In the genomic region with DNA sequence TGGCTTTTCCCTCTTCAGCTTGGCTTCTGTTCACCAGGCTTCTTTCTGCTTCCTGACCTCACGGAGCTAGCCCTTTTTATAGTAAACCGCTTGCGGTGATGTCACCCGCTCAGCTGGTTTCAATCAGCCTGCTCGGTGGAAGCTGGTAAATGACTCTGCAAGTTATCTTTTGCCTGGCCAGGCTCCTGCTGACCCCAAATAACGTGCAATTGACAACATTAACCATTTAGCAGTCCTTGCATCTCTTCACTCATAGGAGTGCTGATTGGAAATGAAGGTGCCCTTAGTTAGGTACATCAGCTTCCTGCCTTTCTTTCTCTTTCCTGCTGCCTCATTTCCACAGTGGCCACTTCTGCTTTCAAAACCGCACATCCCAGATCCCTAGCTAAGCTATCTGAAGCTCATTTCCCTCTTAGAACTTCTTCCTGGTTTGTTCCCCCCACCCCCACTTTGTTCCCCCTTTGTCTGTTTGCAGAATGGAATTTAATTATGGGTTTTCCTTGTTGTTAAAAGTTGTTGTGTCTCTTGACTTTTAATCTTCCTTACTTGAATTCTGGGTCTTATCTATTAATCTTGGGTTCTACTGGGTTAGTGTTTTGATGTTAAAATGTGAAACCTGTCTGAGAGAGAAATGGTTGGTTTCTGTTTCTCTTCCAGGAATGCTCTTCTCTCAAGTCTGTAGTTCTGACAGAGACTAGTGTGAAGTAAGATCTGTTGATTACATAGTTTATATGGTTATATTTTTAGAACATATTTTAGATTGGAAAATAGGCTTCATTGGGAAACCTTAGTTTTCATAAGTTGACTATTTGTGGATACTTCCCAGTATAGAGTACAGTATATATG, we compare ENCODE assay signal across 9 mouse cellular contexts. TPM values are rescaled to one million over a fixed set of nuclear protein-coding genes. Genes with fewer than 3 reads are reported as not detected.
A peak's percentile ranks its signal among the peaks of the same experiment; 100 is the strongest.
DNase-seq lines count a peak whose midpoint lies in the region; ATAC-seq and TF ChIP-seq lines count a peak whose summit lies in the region.
"Had no signal": no experiment of that assay in that cellular context is flagged by ENCODE, and none has a peak within 500 bp of the region (broad histone marks: within the 10 kb centered on the region; RNA-seq: fewer than 3 reads in every experiment).

No protein-coding gene starts in this region.

- peaks cover 7% of the 10 kb centered on the region for H3K9me3 ChIP-seq in forebrain, embryonic 10.5 days
- H3K9me3 ChIP-seq in forebrain, embryonic 11.5 days (ENCODE audit: control insufficient read depth, low read length) = no peaks in the 10 kb centered on the region
- H3K9me3 ChIP-seq in heart, postnatal 0 days (replicated peaks; ENCODE audit: control insufficient read depth, low read length) = no peaks in the 10 kb centered on the region
- H3K9me3 ChIP-seq in limb, embryonic 11.5 days (ENCODE audit: control insufficient read depth, low read length) = no peaks in the 10 kb centered on the region
- H3K9me3 ChIP-seq: hindbrain, embryonic 15.5 days had no signal

- no peak overlapping the region for H3K4me2 ChIP-seq in forebrain, embryonic 11.5 days (ENCODE audit: low read depth, low read length, severe bottlenecking)
- peak overlapping the region; percentile 29 for H3K4me2 ChIP-seq in heart, postnatal 0 days (ENCODE audit: low read depth, low read length)
- no peak overlapping the region for H3K4me2 ChIP-seq in limb, embryonic 11.5 days (ENCODE audit: low read depth, severe bottlenecking)
- H3K4me2 ChIP-seq: hindbrain, embryonic 15.5 days had no signal

- H3K9ac ChIP-seq in forebrain, embryonic 11.5 days (ENCODE audit: low read length) = no peak overlapping the region
- 0 out of 2 replicates have a peak overlapping the region, but pooled peaks have one; percentile 26 for H3K9ac ChIP-seq in heart, postnatal 0 days (replicated peaks; ENCODE audit: low read depth, low read length)
- no peak overlapping the region for H3K9ac ChIP-seq in limb, embryonic 11.5 days (ENCODE audit: low read length)
- H3K9ac ChIP-seq: hindbrain, embryonic 15.5 days had no signal

- H3K4me1 ChIP-seq in forebrain, embryonic 10.5 days = peaks cover 18% of the 10 kb centered on the region
- H3K4me1 ChIP-seq in forebrain, embryonic 11.5 days (replicated peaks; ENCODE audit: control insufficient read depth, insufficient read depth, low read length) = no peaks in the 10 kb centered on the region
- peaks cover 23% of the 10 kb centered on the region for H3K4me1 ChIP-seq in heart, postnatal 0 days (ENCODE audit: control insufficient read depth, insufficient read depth)
- peaks cover 17% of the 10 kb centered on the region for H3K4me1 ChIP-seq in limb, embryonic 11.5 days (ENCODE audit: control insufficient read depth, insufficient read depth, low read length)

- TF ChIP-seq EP300 in heart, postnatal 0 days (IDR thresholded peaks at IDR 0.05; ENCODE audit: low read depth) = no peak

- 59% methylated on average over 7 of the region's 7 CpGs for WGBS in forebrain, embryonic 10.5 days
- 70% methylated on average over 7 of the region's 7 CpGs for WGBS in forebrain, embryonic 11.5 days
- 5% methylated on average over 7 of the region's 7 CpGs for WGBS in heart, postnatal 0 days
- WGBS in limb, embryonic 11.5 days = 12% methylated on average over 7 of the region's 7 CpGs

- no peak overlapping the region for H3K4me3 ChIP-seq in forebrain, embryonic 10.5 days
- no peak overlapping the region for H3K4me3 ChIP-seq in forebrain, embryonic 11.5 days (ENCODE audit: low read depth, low read length)
- peak overlapping the region; percentile 7 for H3K4me3 ChIP-seq in heart, postnatal 0 days (ENCODE audit: low read depth, low read length)
- no peak overlapping the region for H3K4me3 ChIP-seq in limb, embryonic 11.5 days (ENCODE audit: low read depth, low read length)
- H3K4me3 ChIP-seq: hindbrain, embryonic 15.5 days had no signal

- no peak overlapping the region for H3K27ac ChIP-seq in forebrain, embryonic 10.5 days
- H3K27ac ChIP-seq in forebrain, embryonic 11.5 days (ENCODE audit: low read depth, low read length) = no peak overlapping the region
- peak overlapping the region; percentile 58 for H3K27ac ChIP-seq in heart, postnatal 0 days (ENCODE audit: low read depth)
- no peak overlapping the region for H3K27ac ChIP-seq in limb, embryonic 11.5 days (replicated peaks; ENCODE audit: low read depth, low read length)
- H3K27ac ChIP-seq: hindbrain, embryonic 15.5 days had no signal

- no peaks in the 10 kb centered on the region for H3K27me3 ChIP-seq in forebrain, embryonic 10.5 days (ENCODE audit: poor library complexity, severe bottlenecking)
- H3K27me3 ChIP-seq in forebrain, embryonic 11.5 days (ENCODE audit: control insufficient read depth, insufficient read depth, low read length) = no peaks in the 10 kb centered on the region
- H3K27me3 ChIP-seq in heart, postnatal 0 days (ENCODE audit: control insufficient read depth, insufficient read depth, low read length) = no peaks in the 10 kb centered on the region
- H3K27me3 ChIP-seq in limb, embryonic 11.5 days (ENCODE audit: control insufficient read depth, insufficient read depth, low read length) = no peaks in the 10 kb centered on the region
- H3K27me3 ChIP-seq: hindbrain, embryonic 15.5 days had no signal

- H3K36me3 ChIP-seq in forebrain, embryonic 10.5 days (replicated peaks) = peaks cover 4% of the 10 kb centered on the region; the same call in 1 of the 2 replicates
- no peaks in the 10 kb centered on the region for H3K36me3 ChIP-seq in forebrain, embryonic 11.5 days (ENCODE audit: control insufficient read depth, insufficient read depth, low read length)
- no peaks in the 10 kb centered on the region for H3K36me3 ChIP-seq in heart, postnatal 0 days (replicated peaks; ENCODE audit: control insufficient read depth, insufficient read depth, low read length)
- H3K36me3 ChIP-seq in limb, embryonic 11.5 days (ENCODE audit: control insufficient read depth, insufficient read depth, low read length) = no peaks in the 10 kb centered on the region
- H3K36me3 ChIP-seq: hindbrain, embryonic 15.5 days had no signal

- DNase-seq in forebrain, embryonic 10.5 days (ENCODE audit: extremely low spot score, low spot score) = peak; percentile 46
- no peak for DNase-seq in forebrain, embryonic 11.5 days (ENCODE audit: low spot score)
- DNase-seq in adipocyte (ENCODE audit: low spot score) = peak; percentile 42
- DNase-seq in embryo, embryonic 11.5 days (ENCODE audit: low read depth, low spot score) = peak; percentile 29
- DNase-seq in heart, postnatal 0 days (ENCODE audit: low spot score) = peak; percentile 81
- peak; percentile 81 for DNase-seq in limb, embryonic 11.5 days (ENCODE audit: low spot score)

- TF ChIP-seq CTCF in heart, postnatal 0 days (IDR thresholded peaks at IDR 0.05; ENCODE audit: low read depth) = no peak

- no peak for ATAC-seq in forebrain, embryonic 11.5 days (replicated peaks; ENCODE audit: low FRiP score)
- ATAC-seq in heart, postnatal 0 days (ENCODE audit: insufficient read depth, low read depth) = peak; percentile 88
- ATAC-seq in limb, embryonic 11.5 days (ENCODE audit: insufficient number of reproducible peaks, low FRiP score, low TSS enrichment, low read depth) = no peak
- peak; percentile 62 for ATAC-seq in megakaryocyte-erythroid progenitor cell, adult 5-6 weeks (replicated peaks; ENCODE audit: low FRiP score, low TSS enrichment, poor library complexity, severe bottlenecking)
- ATAC-seq in erythroblast, adult 5-6 weeks (replicated peaks; ENCODE audit: low FRiP score, poor library complexity, severe bottlenecking) = no peak

RNA-seq across cellular contexts. Expression of a gene that starts 55.6 kb away (rescaled TPM):
- polyA plus RNA-seq in forebrain, embryonic 10.5 days (2016; fragmentation: Nextera tagmentation; extraction: Ambion mirVana) = 28.0 and 28.7 TPM in 2 replicates
- 57.8 and 59.0 TPM in 2 replicates for polyA plus RNA-seq in forebrain, embryonic 11.5 days (2014; fragmentation: Nextera tagmentation; extraction: Ambion mirVana)
- total RNA-seq in heart, postnatal 0 days (2014; rRNA removed; ENCODE audit: low replicate concordance) = 34.6 and 39.7 TPM in 2 replicates
- polyA plus RNA-seq in heart, postnatal 0 days (2015; fragmentation: Nextera tagmentation; extraction: Ambion mirVana) = 37.1 and 39.2 TPM in 2 replicates
- 65.7 and 72.7 TPM in 2 replicates for polyA plus RNA-seq in limb, embryonic 11.5 days (2014; fragmentation: Nextera tagmentation; extraction: Ambion mirVana)
- 19.5 and 19.6 TPM in 2 replicates for total RNA-seq in megakaryocyte-erythroid progenitor cell, adult 5-6 weeks (2014; fragmentation: Nextera tagmentation)
- 20.2 and 34.7 TPM in 2 replicates for total RNA-seq in megakaryocyte-erythroid progenitor cell, adult 5-6 weeks (2017)
- 23.2 and 23.8 TPM in 2 replicates for total RNA-seq in erythroblast, adult 5-6 weeks (2015; ENCODE audit: low replicate concordance)
- 19.4 and 25.1 TPM in 2 replicates for total RNA-seq in erythroblast, adult 5-6 weeks (2017; ENCODE audit: low replicate concordance)

Comparison
In these comparisons a context has a peak if more than half of its experiments do, and no peak if none do; other contexts are left out.
1. ATAC-seq: peak in heart, postnatal 0 days (single experiment) and megakaryocyte-erythroid progenitor cell, adult 5-6 weeks (single experiment); none in forebrain, embryonic 11.5 days (single experiment), limb, embryonic 11.5 days (single experiment) and erythroblast, adult 5-6 weeks (single experiment).